Mouse (Mus musculus) embryonic facial prominence, embryonic 14.5 days (tissue): ENCODE measurements around the gene Atg5. TPM values are rescaled to one million over a fixed set of nuclear protein-coding genes. Genes with fewer than 3 reads are reported as not detected.

ENCODE experiments used
- ATAC-seq: fragments of 200-750 bp; cut with Nextera tagmentation; 2 replicates; pipeline ENCODE4 v1.8.0; 2017; ENCODE audit warnings: low read depth, moderate number of reproducible peaks, moderate TSS enrichment
- DNase-seq: peaks from one replicate; pipeline ENCODE4 v3.0.0-alpha.2; 2015; ENCODE audit warnings: low spot score
- H3K27ac ChIP-seq: fragments of 300-500 bp; sonication (generic); replicated peaks from 2 replicates; pipeline ENCODE4 v1.5.1; 2014; ENCODE audit warnings: low read depth, mild to moderate bottlenecking, low read length, moderate library complexity
- H3K27me3 ChIP-seq: fragments of 300-500 bp; sonication (generic); replicated peaks from 2 replicates; pipeline ENCODE4 v1.6.1; 2014; ENCODE audit warnings: low read length; ENCODE audit not compliant: control insufficient read depth, insufficient read depth
- H3K36me3 ChIP-seq: fragments of 300-500 bp; sonication (generic); 2 replicates; pipeline ENCODE4 v1.6.1; 2014; ENCODE audit warnings: low read length, mixed read lengths; ENCODE audit not compliant: control insufficient read depth, insufficient read depth
- H3K4me1 ChIP-seq: fragments of 300-500 bp; sonication (generic); 2 replicates; pipeline ENCODE4 v1.6.1; 2014; ENCODE audit warnings: antibody characterized with exemption, low read length; ENCODE audit not compliant: control insufficient read depth, insufficient read depth
- H3K4me2 ChIP-seq: fragments of 300-500 bp; sonication (generic); 2 replicates; pipeline ENCODE4 v1.6.1; 2014; ENCODE audit warnings: low read depth, mild to moderate bottlenecking, low read length, moderate library complexity, mixed read lengths
- H3K4me3 ChIP-seq: fragments of 300-500 bp; sonication (generic); 2 replicates; pipeline ENCODE4 v1.5.1; 2014; ENCODE audit warnings: low read depth, mild to moderate bottlenecking, low read length
- H3K9ac ChIP-seq: fragments of 300-500 bp; sonication (generic); 2 replicates; pipeline ENCODE4 v1.6.1; 2014; ENCODE audit warnings: low read depth, mild to moderate bottlenecking, low read length, moderate library complexity, mixed read lengths
- H3K9me3 ChIP-seq: fragments of 300-500 bp; sonication (generic); 2 replicates; pipeline ENCODE4 v1.6.1; 2016; ENCODE audit warnings: low read length; ENCODE audit not compliant: control insufficient read depth
- WGBS: fragments of 180-500 bp; shearing (Covaris S2); extraction: QIAGEN DNeasy Blood & Tissue Kit; methylation state at CpG from one replicate; pipeline ENCODE4 v1.1.7; 2014; 5-methylcytosine and 5-hydroxymethylcytosine counted together
- polyA plus RNA-seq: library from polyadenylated mRNA; unstranded; fragments of >200 nt; fragmentation: Nextera tagmentation; extraction: Ambion mirVana; gene quantifications from 2 replicates; pipeline ENCODE4 v1.2.1, GENCODE M21; 2014

Atg5 gene
- polyA plus RNA-seq, 1 experiment from 2014 or later: 41.8 TPM

GRCm38 (mm10) chr10:44366186-44366585 lies 98.0 kb downstream of the Atg5 start:
- Histone ChIP-seq H3K9me3 (no peaks in the 10 kb centered on the region), H3K36me3 (no peaks in the 10 kb centered on the region), H3K4me3 (no peak overlapping the region), H3K27ac (no peak overlapping the region), H3K27me3 (no peaks in the 10 kb centered on the region), H3K9ac (no peak overlapping the region), H3K4me2 (no peak overlapping the region), H3K4me1 (no peaks in the 10 kb centered on the region)
- WGBS: 71% methylated on average over 2 of the region's 2 CpGs
- DNase-seq (no peak), ATAC-seq (no peak)

GRCm38 (mm10) chr10:44367043-44367442 lies 98.9 kb downstream of the Atg5 start:
- Histone ChIP-seq H3K4me1 (no peaks in the 10 kb centered on the region), H3K4me3 (no peak overlapping the region), H3K36me3 (no peaks in the 10 kb centered on the region), H3K9me3 (no peaks in the 10 kb centered on the region), H3K27me3 (no peaks in the 10 kb centered on the region), H3K9ac (no peak overlapping the region), H3K27ac (no peak overlapping the region), H3K4me2 (no peak overlapping the region)
- WGBS: 86% methylated on average over 12 of the region's 12 CpGs
- DNase-seq: no peak
- no peak for ATAC-seq

- no peak for ATAC-seq
- H3K4me3 ChIP-seq: no peak overlapping the region
- no peaks in the 10 kb centered on the region for H3K4me1 ChIP-seq
- no peak overlapping the region for H3K9ac ChIP-seq
- WGBS: 64% methylated on average over 13 of the region's 13 CpGs
- no peaks in the 10 kb centered on the region for H3K27me3 ChIP-seq
- H3K36me3 ChIP-seq: no peaks in the 10 kb centered on the region
- H3K4me2 ChIP-seq: no peak overlapping the region
- no peak overlapping the region for H3K27ac ChIP-seq
- DNase-seq: no peak
- H3K9me3 ChIP-seq: no peaks in the 10 kb centered on the region
These were observed 100.4 kb downstream of the Atg5 start for GRCm38 (mm10) chr10:44368596-44368995.

- Histone ChIP-seq H3K27me3 (no peaks in the 10 kb centered on the region), H3K9me3 (no peaks in the 10 kb centered on the region), H3K9ac (no peak overlapping the region), H3K4me2 (no peak overlapping the region), H3K4me3 (no peak overlapping the region), H3K36me3 (no peaks in the 10 kb centered on the region), H3K27ac (no peak overlapping the region), H3K4me1 (no peaks in the 10 kb centered on the region)
- 60% methylated on average over 6 of the region's 6 CpGs for WGBS
- DNase-seq: no peak
- no peak for ATAC-seq
These were observed 102.5 kb downstream of the Atg5 start for GRCm38 (mm10) chr10:44370666-44371065.

GRCm38 (mm10) chr10:44372210-44372609 lies 104.1 kb downstream of the Atg5 start:
- H3K9ac ChIP-seq: no peak overlapping the region
- DNase-seq: no peak
- no peak overlapping the region for H3K4me2 ChIP-seq
- 81% methylated on average over 3 of the region's 3 CpGs for WGBS
- no peaks in the 10 kb centered on the region for H3K4me1 ChIP-seq
- ATAC-seq: no peak
- no peaks in the 10 kb centered on the region for H3K27me3 ChIP-seq
- no peaks in the 10 kb centered on the region for H3K9me3 ChIP-seq
- H3K27ac ChIP-seq: no peak overlapping the region
- no peak overlapping the region for H3K4me3 ChIP-seq
- H3K36me3 ChIP-seq: no peaks in the 10 kb centered on the region

- Histone ChIP-seq H3K4me2 (no peak overlapping the region), H3K4me1 (no peaks in the 10 kb centered on the region), H3K27ac (no peak overlapping the region), H3K27me3 (no peaks in the 10 kb centered on the region), H3K9ac (no peak overlapping the region), H3K36me3 (no peaks in the 10 kb centered on the region), H3K4me3 (no peak overlapping the region), H3K9me3 (no peaks in the 10 kb centered on the region)
- 86% methylated on average over 2 of the region's 2 CpGs for WGBS
- DNase-seq: no peak
- ATAC-seq: no peak
These were observed 106.5 kb downstream of the Atg5 start for GRCm38 (mm10) chr10:44374678-44375077.

- 92% methylated on average over 1 of the region's 1 CpGs for WGBS
- no peak for ATAC-seq
- DNase-seq: no peak
- Histone ChIP-seq H3K4me3 (no peak overlapping the region), H3K4me2 (no peak overlapping the region), H3K27ac (no peak overlapping the region), H3K36me3 (no peaks in the 10 kb centered on the region), H3K9me3 (no peaks in the 10 kb centered on the region), H3K27me3 (no peaks in the 10 kb centered on the region), H3K4me1 (peaks cover 6% of the 10 kb centered on the region; the same call in 1 of the 2 replicates), H3K9ac (no peak overlapping the region)
These were observed 107.3 kb downstream of the Atg5 start for GRCm38 (mm10) chr10:44375501-44375900.

- ATAC-seq (no peak), DNase-seq (no peak)
- no peak overlapping the region for H3K27ac ChIP-seq
- H3K36me3 ChIP-seq: no peaks in the 10 kb centered on the region
- no peaks in the 10 kb centered on the region for H3K27me3 ChIP-seq
- no peaks in the 10 kb centered on the region for H3K9me3 ChIP-seq
- no peak overlapping the region for H3K4me3 ChIP-seq
- H3K4me2 ChIP-seq: no peak overlapping the region
- peaks cover 21% of the 10 kb centered on the region for H3K4me1 ChIP-seq
- WGBS: 71% methylated on average over 5 of the region's 5 CpGs
- no peak overlapping the region for H3K9ac ChIP-seq
These were observed 109.7 kb downstream of the Atg5 start for GRCm38 (mm10) chr10:44377821-44378220.

GRCm38 (mm10) chr10:44378403-44378802 lies 110.2 kb downstream of the Atg5 start:
- no peak for ATAC-seq
- Histone ChIP-seq H3K27ac (no peak overlapping the region), H3K36me3 (no peaks in the 10 kb centered on the region), H3K4me1 (peaks cover 21% of the 10 kb centered on the region), H3K9me3 (no peaks in the 10 kb centered on the region), H3K4me2 (no peak overlapping the region), H3K4me3 (no peak overlapping the region), H3K27me3 (no peaks in the 10 kb centered on the region), H3K9ac (no peak overlapping the region)
- no peak for DNase-seq
- 89% methylated on average over 5 of the region's 5 CpGs for WGBS
